Mouse (Mus musculus): Measurements from ENCODE around the gene Vgll4. TPM values are rescaled to one million over a fixed set of nuclear protein-coding genes. Genes with fewer than 3 reads are reported as not detected.
A peak's percentile ranks its signal among the peaks of the same experiment; 100 is the strongest.

Vgll4 gene
- polyA plus RNA-seq, 1 experiment: 36.4 TPM

GRCm38 (mm10) chr6:114868656-114869055 is 101.1 kb downstream of the Vgll4 start:
- no peak overlapping the region for H3K4me3 ChIP-seq (ENCODE audit: insufficient read depth, low read length)
- H3K27ac ChIP-seq (ENCODE audit: insufficient read depth, low read length): no peak overlapping the region
- TF ChIP-seq CTCF (IDR thresholded peaks at IDR 0.05; ENCODE audit: borderline replicate concordance, insufficient read depth, low read length) (no peak), POLR2A (IDR thresholded peaks at IDR 0.05; ENCODE audit: low read depth, low read length) (no peak)
- H3K4me1 ChIP-seq (ENCODE audit: control insufficient read depth, insufficient read depth, low read length): peaks cover 21% of the 10 kb centered on the region

GRCm38 (mm10) chr6:114866619-114867018 is 103.2 kb downstream of the Vgll4 start:
- no peak overlapping the region for H3K4me3 ChIP-seq (ENCODE audit: insufficient read depth, low read length)
- TF ChIP-seq POLR2A (IDR thresholded peaks at IDR 0.05; ENCODE audit: low read depth, low read length): no peak
- TF ChIP-seq CTCF (IDR thresholded peaks at IDR 0.05; ENCODE audit: borderline replicate concordance, insufficient read depth, low read length): no peak
- peaks cover 23% of the 10 kb centered on the region for H3K4me1 ChIP-seq (ENCODE audit: control insufficient read depth, insufficient read depth, low read length)
- peak overlapping the region; percentile 20 for H3K27ac ChIP-seq (ENCODE audit: insufficient read depth, low read length)

DNA sequence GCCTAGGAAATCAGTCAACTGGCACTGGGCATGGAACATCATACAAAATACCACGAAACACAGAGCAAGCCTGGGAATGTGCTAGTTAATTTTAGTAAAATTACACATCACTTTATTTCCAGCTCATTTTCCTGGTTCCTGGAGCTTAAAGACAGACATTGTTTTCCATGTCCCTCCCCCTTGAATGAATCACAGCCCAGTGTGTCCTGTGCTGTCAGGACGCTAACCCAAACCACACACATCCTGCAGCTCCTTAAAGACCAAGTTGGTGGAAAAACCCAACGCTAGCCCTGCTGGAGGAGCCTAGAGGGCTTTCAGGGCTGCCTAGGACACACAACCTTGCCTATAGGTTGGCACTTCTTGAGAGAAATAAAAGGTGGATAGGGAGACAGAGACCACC is 103.7 kb downstream of the Vgll4 start:
- Histone ChIP-seq H3K27ac (ENCODE audit: insufficient read depth, low read length) (peak overlapping the region; percentile 20), H3K4me3 (ENCODE audit: insufficient read depth, low read length) (no peak overlapping the region), H3K4me1 (ENCODE audit: control insufficient read depth, insufficient read depth, low read length) (peaks cover 26% of the 10 kb centered on the region)
- TF ChIP-seq CTCF (IDR thresholded peaks at IDR 0.05; ENCODE audit: borderline replicate concordance, insufficient read depth, low read length) (no peak), POLR2A (IDR thresholded peaks at IDR 0.05; ENCODE audit: low read depth, low read length) (no peak)

GRCm38 (mm10) chr6:114864421-114864820 is 105.4 kb downstream of the Vgll4 start:
- TF ChIP-seq CTCF (IDR thresholded peaks at IDR 0.05; ENCODE audit: borderline replicate concordance, insufficient read depth, low read length): no peak
- no peak for TF ChIP-seq POLR2A (IDR thresholded peaks at IDR 0.05; ENCODE audit: low read depth, low read length)
- H3K4me3 ChIP-seq (ENCODE audit: insufficient read depth, low read length): no peak overlapping the region
- no peak overlapping the region for H3K27ac ChIP-seq (ENCODE audit: insufficient read depth, low read length)
- H3K4me1 ChIP-seq (ENCODE audit: control insufficient read depth, insufficient read depth, low read length): peaks cover 26% of the 10 kb centered on the region

GRCm38 (mm10) chr6:114863501-114863900 is 106.3 kb downstream of the Vgll4 start:
- Histone ChIP-seq H3K27ac (ENCODE audit: insufficient read depth, low read length) (no peak overlapping the region), H3K4me1 (ENCODE audit: control insufficient read depth, insufficient read depth, low read length) (peaks cover 23% of the 10 kb centered on the region), H3K4me3 (ENCODE audit: insufficient read depth, low read length) (no peak overlapping the region)
- TF ChIP-seq POLR2A (IDR thresholded peaks at IDR 0.05; ENCODE audit: low read depth, low read length) (no peak), CTCF (IDR thresholded peaks at IDR 0.05; ENCODE audit: borderline replicate concordance, insufficient read depth, low read length) (no peak)

DNA sequence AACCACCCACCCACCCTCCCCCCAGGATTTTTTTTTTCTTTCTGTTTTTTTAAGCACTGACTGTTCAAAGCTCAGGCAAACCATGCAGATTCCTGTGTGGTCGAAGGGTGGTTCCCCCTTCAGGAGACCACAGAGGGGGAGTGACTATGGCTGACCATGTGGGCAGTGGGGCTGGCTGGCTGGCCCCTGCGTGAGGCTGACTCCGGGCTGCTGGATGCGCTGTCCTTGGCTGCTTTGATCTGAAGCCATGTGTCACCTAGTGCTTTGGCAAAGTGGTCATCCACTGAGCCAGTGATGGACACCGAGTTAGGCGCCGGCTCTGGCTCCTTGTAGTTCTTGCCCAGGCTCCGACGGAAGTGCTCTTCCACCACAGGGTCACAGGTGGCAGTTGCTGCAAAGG is 107.7 kb downstream of the Vgll4 start:
- TF ChIP-seq CTCF (IDR thresholded peaks at IDR 0.05; ENCODE audit: borderline replicate concordance, insufficient read depth, low read length): no peak
- no peak for TF ChIP-seq POLR2A (IDR thresholded peaks at IDR 0.05; ENCODE audit: low read depth, low read length)
- H3K27ac ChIP-seq (ENCODE audit: insufficient read depth, low read length): no peak overlapping the region
- peaks cover 23% of the 10 kb centered on the region for H3K4me1 ChIP-seq (ENCODE audit: control insufficient read depth, insufficient read depth, low read length)
- H3K4me3 ChIP-seq (ENCODE audit: insufficient read depth, low read length): no peak overlapping the region

DNA sequence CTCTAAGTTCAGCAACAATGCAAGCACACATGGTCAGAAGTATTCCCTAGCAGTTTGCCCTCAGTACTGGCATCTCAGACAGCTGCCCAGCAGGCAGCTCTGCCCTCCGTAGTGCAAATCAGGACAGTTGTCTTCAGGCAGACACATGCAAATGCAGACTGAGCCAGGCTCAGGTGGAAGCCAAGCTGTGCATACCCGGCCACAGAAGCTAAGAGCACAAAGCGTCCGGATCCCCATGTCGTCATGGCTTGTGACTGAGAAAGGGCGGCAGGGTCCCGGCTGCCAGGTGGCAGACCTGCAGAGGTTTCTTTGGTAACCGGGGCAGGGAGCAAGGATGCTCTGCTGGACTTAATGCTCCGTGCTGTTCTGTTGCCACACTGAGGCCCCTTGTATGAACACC is 108.2 kb downstream of the Vgll4 start:
- Histone ChIP-seq H3K4me1 (ENCODE audit: control insufficient read depth, insufficient read depth, low read length) (peaks cover 20% of the 10 kb centered on the region), H3K4me3 (ENCODE audit: insufficient read depth, low read length) (no peak overlapping the region), H3K27ac (ENCODE audit: insufficient read depth, low read length) (peak overlapping the region; percentile 37)
- TF ChIP-seq CTCF (IDR thresholded peaks at IDR 0.05; ENCODE audit: borderline replicate concordance, insufficient read depth, low read length): no peak
- no peak for TF ChIP-seq POLR2A (IDR thresholded peaks at IDR 0.05; ENCODE audit: low read depth, low read length)

GRCm38 (mm10) chr6:114860677-114861568 is 108.9 kb downstream of the Vgll4 start:
- Histone ChIP-seq H3K4me1 (ENCODE audit: control insufficient read depth, insufficient read depth, low read length) (peaks cover 15% of the 10 kb centered on the region), H3K27ac (ENCODE audit: insufficient read depth, low read length) (peak overlapping the region; percentile 37), H3K4me3 (ENCODE audit: insufficient read depth, low read length) (no peak overlapping the region)
- no peak for TF ChIP-seq POLR2A (IDR thresholded peaks at IDR 0.05; ENCODE audit: low read depth, low read length)
- TF ChIP-seq CTCF (IDR thresholded peaks at IDR 0.05; ENCODE audit: borderline replicate concordance, insufficient read depth, low read length): no peak

GRCm38 (mm10) chr6:114858722-114859053 is 111.1 kb downstream of the Vgll4 start:
- no peak overlapping the region for H3K27ac ChIP-seq (ENCODE audit: insufficient read depth, low read length)
- no peak overlapping the region for H3K4me3 ChIP-seq (ENCODE audit: insufficient read depth, low read length)
- TF ChIP-seq CTCF (IDR thresholded peaks at IDR 0.05; ENCODE audit: borderline replicate concordance, insufficient read depth, low read length) (no peak), POLR2A (IDR thresholded peaks at IDR 0.05; ENCODE audit: low read depth, low read length) (no peak)
- H3K4me1 ChIP-seq (ENCODE audit: control insufficient read depth, insufficient read depth, low read length): peaks cover 15% of the 10 kb centered on the region

DNA sequence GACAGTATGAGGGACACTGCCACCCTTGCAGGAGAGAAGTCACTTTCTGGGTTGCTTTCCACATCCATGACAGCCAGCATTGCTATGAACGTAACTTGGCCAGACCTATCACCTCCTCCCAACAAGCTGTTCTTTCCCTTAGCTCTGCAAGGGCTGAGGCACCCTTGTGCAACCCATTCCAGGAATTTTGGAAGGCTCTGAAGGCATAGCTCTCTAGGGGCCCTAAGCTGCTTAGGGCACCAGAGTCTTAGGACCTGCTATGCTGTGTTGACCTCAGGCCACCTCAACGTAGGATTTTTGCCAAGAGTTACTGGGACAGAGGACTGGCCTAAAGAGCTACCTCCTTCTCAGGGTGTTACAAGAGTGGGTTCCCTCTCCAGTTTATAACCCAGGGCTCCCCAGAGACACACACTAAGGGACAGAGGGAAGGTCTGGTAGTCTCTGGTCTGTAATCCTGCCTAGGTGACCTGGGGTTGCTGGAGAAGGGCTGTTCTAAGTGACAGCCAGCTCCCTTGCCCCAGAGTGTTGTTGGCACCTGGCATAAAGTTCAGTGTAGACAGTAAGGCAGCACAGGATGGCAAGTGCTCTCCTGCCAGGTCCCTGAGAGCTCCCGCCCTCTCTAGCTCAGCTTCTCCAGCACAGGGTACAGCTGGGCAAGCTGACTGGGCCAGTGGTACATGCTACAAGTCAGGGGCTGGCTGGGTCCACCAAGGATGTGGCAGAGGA is 111.6 kb downstream of the Vgll4 start:
- Histone ChIP-seq H3K4me1 (ENCODE audit: control insufficient read depth, insufficient read depth, low read length) (peaks cover 15% of the 10 kb centered on the region), H3K27ac (ENCODE audit: insufficient read depth, low read length) (no peak overlapping the region), H3K4me3 (ENCODE audit: insufficient read depth, low read length) (no peak overlapping the region)
- TF ChIP-seq CTCF (IDR thresholded peaks at IDR 0.05; ENCODE audit: borderline replicate concordance, insufficient read depth, low read length): no peak
